Mouse (Mus musculus) G1E (cell line): ENCODE measurements around the gene Tmem56.

ENCODE experiments used
- CTCF ChIP-seq: IDR thresholded peaks from 2 replicates; pipeline ENCODE4 v1.5.1; 2012; ENCODE audit warnings: low read depth, low read length, inconsistent platforms, mixed read lengths
- GATA1 ChIP-seq: IDR thresholded peaks from 2 replicates; pipeline ENCODE4 v1.6.1; 2012; ENCODE audit warnings: borderline replicate concordance, low read length, inconsistent platforms, mixed read lengths

- TF ChIP-seq CTCF: no peak
- TF ChIP-seq GATA1: no peak
Observed at GRCm38 (mm10) chr3:121159566-121159965, 123.3 kb downstream of the Tmem56 start.
